In genomic region chr3:149174689-149175390, GRCm38 (mm10) we compare ENCODE assay signal across 13 mouse cellular contexts.
DNase-seq lines count a peak whose midpoint lies in the region; ATAC-seq and TF ChIP-seq lines count a peak whose summit lies in the region.
"Had no signal": no experiment of that assay in that cellular context is flagged by ENCODE, and none has a peak within 500 bp of the region (broad histone marks: within the 10 kb centered on the region; RNA-seq: fewer than 3 reads in every experiment).

No protein-coding gene starts in this region.

- no peak overlapping the region for H3K27ac ChIP-seq in left cerebral cortex, adult 2 months
- H3K27ac ChIP-seq in hindbrain, embryonic 14.5 days, result no peak overlapping the region
- H3K27ac ChIP-seq: limb, embryonic 13.5 days had no signal

- intact Hi-C loops in left cerebral cortex, postnatal 25 days (cut with DNase I), result no loop called here
- intact Hi-C loops in left cerebral cortex, adult 2 months (cut with DNase I), result no loop called here

- H3K4me2 ChIP-seq in hindbrain, embryonic 14.5 days (replicated peaks), result no peak overlapping the region
- H3K4me2 ChIP-seq: limb, embryonic 13.5 days had no signal

- 66% methylated on average over 11 of the region's 11 CpGs for WGBS in hindbrain, embryonic 14.5 days

- peak; percentile 70 for DNase-seq in embryo, embryonic 10 days (ENCODE audit: low spot score)
- no peak for DNase-seq in embryo, embryonic 9.5 days (ENCODE audit: extremely low spot score)
- peak; percentile 59 to 65 for DNase-seq in left cerebral cortex, postnatal 25 days (ENCODE audit: low spot score in 2 of 2)
- DNase-seq in left cerebral cortex, adult 2 months (ENCODE audit: extremely low spot score in 1 of 2, low spot score in 2 of 2), result no peak
- DNase-seq in hindbrain, embryonic 14.5 days (ENCODE audit: low spot score), result peak; percentile 63
- DNase-seq in right cerebral cortex, postnatal 14 days, result peak; percentile 44
- no peak for DNase-seq in lung, postnatal 10 days
- no peak for DNase-seq in kidney, postnatal 10 days
- DNase-seq: lung, postnatal 4 days; thymus, postnatal 4 days had no signal

- no peak overlapping the region for H3K9ac ChIP-seq in hindbrain, embryonic 14.5 days
- H3K9ac ChIP-seq: limb, embryonic 13.5 days had no signal

- 0 out of 2 replicates have a peak, but pooled peaks cover 3% of the 10 kb centered on the region for H3K4me1 ChIP-seq in hindbrain, embryonic 14.5 days (replicated peaks; ENCODE audit: control insufficient read depth, insufficient read depth, low read length)

- H3K9me3 ChIP-seq in hindbrain, embryonic 14.5 days (ENCODE audit: control insufficient read depth, low read length), result no peaks in the 10 kb centered on the region
- H3K9me3 ChIP-seq: limb, embryonic 13.5 days had no signal

- no peaks in the 10 kb centered on the region for H3K27me3 ChIP-seq in hindbrain, embryonic 14.5 days (ENCODE audit: control insufficient read depth, insufficient read depth, low read length)
- H3K27me3 ChIP-seq: limb, embryonic 13.5 days had no signal

- no peak overlapping the region for H3K4me3 ChIP-seq in left cerebral cortex, adult 2 months
- no peak overlapping the region for H3K4me3 ChIP-seq in hindbrain, embryonic 14.5 days (replicated peaks; ENCODE audit: low read length)
- H3K4me3 ChIP-seq: limb, embryonic 13.5 days had no signal

- no peak for ATAC-seq in hindbrain, embryonic 14.5 days (ENCODE audit: low FRiP score)
- ATAC-seq: intestine, postnatal 0 days had no signal

- TF ChIP-seq CTCF in left cerebral cortex, adult 2 months (IDR thresholded peaks at IDR 0.05), result no peak

- no peaks in the 10 kb centered on the region for H3K36me3 ChIP-seq in hindbrain, embryonic 14.5 days (replicated peaks; ENCODE audit: control insufficient read depth, insufficient read depth)
- H3K36me3 ChIP-seq: G1E; limb, embryonic 13.5 days had no signal

Comparison
In these comparisons a context has a peak if more than half of its experiments do, and no peak if none do; other contexts are left out.
1. DNase-seq: peak in embryo, embryonic 10 days (single experiment), left cerebral cortex, postnatal 25 days (2 of 2), hindbrain, embryonic 14.5 days (single experiment) and right cerebral cortex, postnatal 14 days (single experiment); none in embryo, embryonic 9.5 days (single experiment), left cerebral cortex, adult 2 months (0 of 2), lung, postnatal 10 days (single experiment) and kidney, postnatal 10 days (single experiment).